ENCODE assay signal across 7 mouse cellular contexts in genomic region chr3:108722036-108722872, GRCm38 (mm10). TPM values are rescaled to one million over a fixed set of nuclear protein-coding genes. Genes with fewer than 3 reads are reported as not detected.
DNase-seq lines count a peak whose midpoint lies in the region; ATAC-seq lines count a peak whose summit lies in the region.

Gene Gpsm2, minus strand, starts transcription at chr3:108722309.

- H3K4me1 ChIP-seq in limb, embryonic 10.5 days = peaks cover 29% of the 10 kb centered on the region
- H3K4me1 ChIP-seq in midbrain, embryonic 13.5 days (replicated peaks) = peaks cover 27% of the 10 kb centered on the region

- peak within 1 kb of the TSS; percentile 82 for H3K4me3 ChIP-seq in limb, embryonic 10.5 days
- peak within 1 kb of the TSS; percentile 78 for H3K4me3 ChIP-seq in midbrain, embryonic 13.5 days (replicated peaks)

- peak within 1 kb of the TSS; percentile 98 for H3K27ac ChIP-seq in limb, embryonic 10.5 days
- peak within 1 kb of the TSS; percentile 89 for H3K27ac ChIP-seq in midbrain, embryonic 13.5 days

- H3K27me3 ChIP-seq in limb, embryonic 10.5 days (ENCODE audit: low read depth, poor library complexity, severe bottlenecking) = no peaks in the 10 kb centered on the region
- H3K27me3 ChIP-seq in midbrain, embryonic 13.5 days = no peaks in the 10 kb centered on the region

- H3K9me3 ChIP-seq in limb, embryonic 10.5 days (replicated peaks) = no peaks in the 10 kb centered on the region
- H3K9me3 ChIP-seq in midbrain, embryonic 13.5 days = no peaks in the 10 kb centered on the region

- ATAC-seq in granulocyte monocyte progenitor cell, adult 5-6 weeks (replicated peaks; ENCODE audit: poor library complexity, severe bottlenecking) = peak; percentile 86
- ATAC-seq in midbrain, embryonic 13.5 days = peak; percentile 99

- H3K9ac ChIP-seq in midbrain, embryonic 13.5 days (replicated peaks) = peak within 1 kb of the TSS; percentile 82

- DNase-seq in adrenal gland, adult 8-10 months = peak; percentile 90
- DNase-seq in embryo, embryonic 9.5 days (ENCODE audit: extremely low spot score) = peak; percentile 99
- peak; percentile 93 for DNase-seq in kidney, adult 11 months
- peak; percentile 98 for DNase-seq in limb, embryonic 10.5 days (ENCODE audit: low spot score)
- DNase-seq in spleen, adult 12 weeks (ENCODE audit: low spot score) = peak; percentile 96

- peaks cover 8% of the 10 kb centered on the region; the same call in 1 of the 2 replicates for H3K36me3 ChIP-seq in limb, embryonic 10.5 days
- no peaks in the 10 kb centered on the region for H3K36me3 ChIP-seq in midbrain, embryonic 13.5 days

- 5% methylated on average over 53 of the region's 53 CpGs for WGBS in limb, embryonic 10.5 days
- under 1% methylated on average over 53 of the region's 53 CpGs for WGBS in midbrain, embryonic 13.5 days

- peak within 1 kb of the TSS; percentile 64 for H3K4me2 ChIP-seq in midbrain, embryonic 13.5 days (replicated peaks)

RNA-seq across cellular contexts. Expression of gene Gpsm2, which starts in this region (rescaled TPM):
- total RNA-seq in adrenal gland, adult 8-10 months (2022) = 1 to 10 TPM; 1.9 to 2.8 (median 2.2) TPM
- 3.7 and 7.4 TPM in 2 replicates for total RNA-seq in granulocyte monocyte progenitor cell, adult 5-6 weeks (2014; fragmentation: Nextera tagmentation)
- 10.7 and 12.2 TPM in 2 replicates for total RNA-seq in granulocyte monocyte progenitor cell, adult 5-6 weeks (2017)
- 73.9 and 85.3 TPM in 2 replicates for polyA plus RNA-seq in limb, embryonic 10.5 days (2016; fragmentation: Nextera tagmentation; extraction: Ambion mirVana)
- polyA plus RNA-seq in midbrain, embryonic 13.5 days (2015; fragmentation: Nextera tagmentation; extraction: Ambion mirVana) = 40.1 and 40.7 TPM in 2 replicates

Comparison
In these comparisons a context has a peak if more than half of its experiments do, and no peak if none do; other contexts are left out.
1. Peak in every context shown above with its lines: DNase-seq, ATAC-seq, H3K4me3 ChIP-seq and H3K27ac ChIP-seq.